Mouse (Mus musculus): ENCODE measurements around the gene Calr3. TPM values are rescaled to one million over a fixed set of nuclear protein-coding genes. Genes with fewer than 3 reads are reported as not detected.

The Calr3 gene
- not detected in 2 replicates for polyA plus RNA-seq (2012; rRNA removed)

DNA sequence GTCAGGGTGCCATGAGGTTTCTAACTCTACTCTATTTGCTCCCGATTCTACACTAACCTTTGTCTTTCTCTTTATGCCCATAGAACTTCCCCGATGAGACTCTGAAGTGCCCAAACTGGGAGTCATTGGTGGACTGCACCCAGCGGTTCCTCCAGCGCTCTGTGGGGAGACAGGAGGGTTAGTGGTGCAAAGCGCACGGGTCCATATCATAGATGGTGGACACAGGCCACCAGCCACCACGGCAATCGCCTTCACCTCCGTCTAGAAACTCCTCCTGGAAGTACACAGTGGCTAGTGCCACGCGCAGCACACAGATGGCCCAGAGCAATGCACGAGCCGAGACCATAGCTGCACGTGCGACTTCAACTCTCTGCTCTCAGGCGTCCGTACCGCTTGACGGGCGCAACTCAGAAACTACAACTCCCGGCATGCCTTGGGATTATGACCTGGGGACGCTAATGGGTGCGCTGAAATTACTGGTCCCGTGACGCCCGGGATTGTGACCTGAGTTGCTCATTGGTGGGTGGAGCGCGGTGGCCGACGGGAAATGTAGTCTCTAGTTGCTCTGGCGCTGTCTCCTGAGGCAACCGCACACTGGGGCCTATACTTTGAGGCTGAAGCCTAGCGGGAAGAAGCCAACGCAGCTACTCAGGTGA lies at the start of gene Calr3, which contains the start of gene 1700030K09Rik:
Calr3 (minus strand) TSS at position 533 of the 656 bp plus-strand sequence.
1700030K09Rik (plus strand) TSS at position 543 of the 656 bp plus-strand sequence.
- TF ChIP-seq POLR2A (IDR thresholded peaks at IDR 0.05; ENCODE audit: low read depth, low read length) (no peak), CTCF (IDR thresholded peaks at IDR 0.05; ENCODE audit: extremely low read depth, insufficient read length, insufficient replicate concordance, low read depth, low read length) (no peak)
- Histone ChIP-seq H3K4me3 (ENCODE audit: low read depth, low read length) (peak within 1 kb of the TSS; percentile 65), H3K27ac (ENCODE audit: insufficient read depth, low read depth, low read length) (no peak within 1 kb of the TSS), H3K27me3 (ENCODE audit: control insufficient read depth, insufficient read depth, low read length) (no peaks in the 10 kb centered on the region), H3K36me3 (ENCODE audit: control insufficient read depth, insufficient read depth, low read length) (no peaks in the 10 kb centered on the region), H3K4me1 (ENCODE audit: control insufficient read depth, insufficient read depth, insufficient read length, low read length) (peaks cover 5% of the 10 kb centered on the region; the same call in 1 of the 2 replicates)
- 4% methylated on average over 34 of the region's 34 CpGs for whole genome bisulfite sequencing

DNA sequence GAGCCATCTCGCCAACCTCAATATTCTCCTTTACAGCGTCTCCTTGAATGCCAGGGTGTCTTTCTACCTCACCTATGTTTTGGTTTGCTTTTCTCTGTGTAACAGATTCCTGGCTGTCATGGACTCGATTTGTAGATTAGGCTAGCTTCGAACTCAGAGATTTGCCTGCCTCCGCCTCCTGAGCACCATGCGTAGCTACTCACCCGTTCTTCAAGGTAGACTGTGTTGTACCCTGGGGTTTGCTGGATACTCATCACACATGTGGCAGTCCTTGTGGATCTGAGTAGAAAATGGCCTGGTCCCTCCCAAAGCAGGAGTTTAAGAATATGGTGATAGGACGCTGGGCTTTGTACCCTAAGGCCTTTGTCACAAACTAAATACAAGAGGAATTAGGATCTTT lies 49.7 kb upstream of the Calr3 start:
- Histone ChIP-seq H3K27me3 (ENCODE audit: control insufficient read depth, insufficient read depth, low read length) (no peaks in the 10 kb centered on the region), H3K27ac (ENCODE audit: insufficient read depth, low read depth, low read length) (0 out of 2 replicates have a peak overlapping the region, but pooled peaks have one; percentile 59), H3K4me1 (ENCODE audit: control insufficient read depth, insufficient read depth, insufficient read length, low read length) (peaks cover 16% of the 10 kb centered on the region), H3K4me3 (ENCODE audit: low read depth, low read length) (peak overlapping the region; percentile 79; the same call in 1 of the 2 replicates), H3K36me3 (ENCODE audit: control insufficient read depth, insufficient read depth, low read length) (peaks cover 27% of the 10 kb centered on the region)
- 7% methylated on average over 8 of the region's 8 CpGs for WGBS
- TF ChIP-seq POLR2A (IDR thresholded peaks at IDR 0.05; ENCODE audit: low read depth, low read length) (no peak), CTCF (IDR thresholded peaks at IDR 0.05; ENCODE audit: extremely low read depth, insufficient read length, insufficient replicate concordance, low read depth, low read length) (no peak)

DNA sequence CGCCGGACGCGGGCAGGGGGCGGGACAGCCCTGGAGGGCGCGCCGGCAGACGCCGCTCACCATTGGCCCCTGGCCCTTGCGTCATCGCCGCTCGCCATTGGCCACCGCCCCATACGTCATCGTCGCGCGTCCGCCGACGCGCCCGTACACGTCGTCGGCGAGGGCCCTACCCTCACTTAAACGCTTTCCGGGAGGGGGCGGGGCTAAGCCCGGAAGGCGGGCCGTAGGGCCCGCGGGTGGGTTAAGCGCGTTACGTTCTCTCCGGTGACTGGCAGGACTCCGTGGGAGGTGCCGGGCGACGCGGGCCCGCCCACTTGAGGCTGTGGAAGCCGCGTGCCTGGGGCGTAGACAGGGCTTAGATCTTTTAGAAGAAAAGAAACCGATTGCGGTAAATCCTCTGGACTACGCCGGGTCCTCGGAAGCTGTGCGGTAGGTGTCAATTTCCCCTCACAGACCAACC lies 49.0 kb upstream of the Calr3 start:
- TF ChIP-seq CTCF (IDR thresholded peaks at IDR 0.05; ENCODE audit: extremely low read depth, insufficient read length, insufficient replicate concordance, low read depth, low read length), result no peak
- TF ChIP-seq POLR2A (IDR thresholded peaks at IDR 0.05; ENCODE audit: low read depth, low read length), result no peak
- Histone ChIP-seq H3K4me3 (ENCODE audit: low read depth, low read length) (peak overlapping the region; percentile 79), H3K36me3 (ENCODE audit: control insufficient read depth, insufficient read depth, low read length) (peaks cover 33% of the 10 kb centered on the region), H3K27me3 (ENCODE audit: control insufficient read depth, insufficient read depth, low read length) (no peaks in the 10 kb centered on the region), H3K4me1 (ENCODE audit: control insufficient read depth, insufficient read depth, insufficient read length, low read length) (peaks cover 16% of the 10 kb centered on the region), H3K27ac (ENCODE audit: insufficient read depth, low read depth, low read length) (peak overlapping the region; percentile 59; the same call in 1 of the 2 replicates)
- WGBS, result under 1% methylated on average over 55 of the region's 56 CpGs

DNA sequence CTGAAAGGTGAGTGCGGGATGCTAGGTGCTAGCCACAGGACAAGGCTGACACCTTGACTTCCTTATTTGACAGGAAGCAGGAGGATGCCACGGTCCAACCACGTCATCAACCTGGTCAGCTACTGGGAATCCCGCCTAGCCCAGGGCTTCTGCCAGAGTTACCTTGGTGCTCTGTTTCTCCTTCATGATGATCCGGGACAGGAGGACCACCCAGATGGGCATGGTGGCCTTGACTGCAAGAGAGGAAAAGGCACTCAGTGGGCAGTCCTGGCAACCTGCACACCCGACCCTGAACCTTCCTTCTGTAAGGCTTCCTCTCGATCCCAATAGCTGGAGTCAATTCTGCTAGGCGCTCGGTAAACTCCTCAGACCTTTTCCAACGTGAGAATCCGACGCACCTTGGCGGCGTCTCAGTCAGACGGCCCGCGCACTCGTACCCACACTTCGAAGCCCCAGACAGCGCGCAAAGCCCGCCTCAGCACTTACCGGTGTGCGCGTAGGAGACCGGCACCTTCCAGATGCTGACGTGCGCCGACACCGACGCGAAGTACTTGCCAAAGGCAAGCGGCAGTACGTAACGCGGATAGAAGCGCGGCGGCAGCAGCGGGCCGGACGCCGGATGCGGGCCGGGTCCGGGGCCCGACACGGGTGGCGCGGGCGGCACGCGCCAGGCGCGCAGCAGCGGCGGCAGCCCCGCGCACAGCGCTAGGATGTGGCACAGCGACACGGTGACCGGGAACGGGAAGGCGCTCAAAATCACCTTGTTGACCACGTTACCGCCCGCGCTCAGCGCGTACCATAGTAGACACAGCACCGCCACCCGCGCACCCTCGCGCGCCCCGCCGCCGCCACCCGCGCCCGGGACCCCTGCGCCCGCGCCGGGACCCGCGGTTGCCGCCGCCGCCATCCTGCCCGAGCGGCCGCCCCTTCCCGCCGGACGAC lies 48.3 kb upstream of the Calr3 start, which contains the start of gene Slc35e1:
Slc35e1 (minus strand) TSS at position 935 of the 942 bp plus-strand sequence.
- WGBS, result under 1% methylated on average over 90 of the region's 98 CpGs
- peak within 1 kb of the TSS; percentile 79 for H3K4me3 ChIP-seq (ENCODE audit: low read depth, low read length)
- H3K36me3 ChIP-seq (ENCODE audit: control insufficient read depth, insufficient read depth, low read length), result peaks cover 37% of the 10 kb centered on the region
- peaks cover 16% of the 10 kb centered on the region for H3K4me1 ChIP-seq (ENCODE audit: control insufficient read depth, insufficient read depth, insufficient read length, low read length)
- H3K27me3 ChIP-seq (ENCODE audit: control insufficient read depth, insufficient read depth, low read length), result no peaks in the 10 kb centered on the region
- peak within 1 kb of the TSS; percentile 88 for H3K27ac ChIP-seq (ENCODE audit: insufficient read depth, low read depth, low read length)
- TF ChIP-seq CTCF (IDR thresholded peaks at IDR 0.05; ENCODE audit: extremely low read depth, insufficient read length, insufficient replicate concordance, low read depth, low read length) (no peak), POLR2A (IDR thresholded peaks at IDR 0.05; ENCODE audit: low read depth, low read length) (peak; percentile 31; the same call in 1 of the 2 replicates)

DNA sequence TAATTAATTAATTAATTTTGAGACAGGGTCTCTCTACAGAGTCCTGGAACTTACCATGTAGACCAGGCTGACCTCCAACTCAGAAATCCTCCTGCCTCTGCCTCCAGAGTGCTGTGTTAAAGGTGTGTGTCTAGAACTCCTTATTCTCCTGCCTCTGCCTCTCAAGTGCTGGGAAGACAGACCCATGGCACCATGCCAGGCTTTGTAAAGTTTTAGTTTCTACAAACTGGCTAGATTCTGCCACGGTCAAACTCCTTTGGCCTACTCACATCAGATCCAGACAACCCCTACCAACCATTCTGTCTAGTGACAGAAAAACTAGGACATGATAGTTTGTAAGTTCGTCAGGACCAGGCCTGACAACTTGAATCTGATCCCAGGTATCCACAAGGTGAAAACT lies 47.3 kb upstream of the Calr3 start:
- H3K4me1 ChIP-seq (ENCODE audit: control insufficient read depth, insufficient read depth, insufficient read length, low read length), result peaks cover 16% of the 10 kb centered on the region
- peak overlapping the region; percentile 88 for H3K27ac ChIP-seq (ENCODE audit: insufficient read depth, low read depth, low read length)
- H3K36me3 ChIP-seq (ENCODE audit: control insufficient read depth, insufficient read depth, low read length), result peaks cover 33% of the 10 kb centered on the region
- no peaks in the 10 kb centered on the region for H3K27me3 ChIP-seq (ENCODE audit: control insufficient read depth, insufficient read depth, low read length)
- TF ChIP-seq POLR2A (IDR thresholded peaks at IDR 0.05; ENCODE audit: low read depth, low read length) (no peak), CTCF (IDR thresholded peaks at IDR 0.05; ENCODE audit: extremely low read depth, insufficient read length, insufficient replicate concordance, low read depth, low read length) (no peak)
- 41% methylated on average over 2 of the region's 2 CpGs for WGBS
- H3K4me3 ChIP-seq (ENCODE audit: low read depth, low read length), result no peak overlapping the region

DNA sequence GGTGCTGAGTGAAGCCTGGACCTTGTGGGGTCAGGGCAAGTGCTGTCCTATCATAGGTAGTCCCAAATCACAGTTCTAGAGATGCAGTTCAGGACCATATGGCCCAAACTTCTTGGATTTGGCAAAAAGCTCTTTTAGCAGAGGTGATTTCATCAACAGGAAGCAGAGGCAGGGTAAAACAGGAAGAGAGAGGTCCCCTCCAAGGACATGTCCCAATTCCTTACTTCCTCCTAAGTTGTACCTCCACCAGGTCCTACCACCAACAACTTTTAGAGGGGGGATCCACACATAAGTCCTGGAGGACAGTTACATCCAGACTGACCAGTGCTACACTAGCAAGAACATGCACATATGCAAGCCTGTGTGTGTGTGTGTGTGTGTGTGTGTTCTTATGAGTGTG lies 43.3 kb upstream of the Calr3 start:
- H3K4me1 ChIP-seq (ENCODE audit: control insufficient read depth, insufficient read depth, insufficient read length, low read length), result peaks cover 13% of the 10 kb centered on the region
- no peak overlapping the region for H3K4me3 ChIP-seq (ENCODE audit: low read depth, low read length)
- peaks cover 60% of the 10 kb centered on the region for H3K36me3 ChIP-seq (ENCODE audit: control insufficient read depth, insufficient read depth, low read length)
- H3K27ac ChIP-seq (ENCODE audit: insufficient read depth, low read depth, low read length), result no peak overlapping the region
- H3K27me3 ChIP-seq (ENCODE audit: control insufficient read depth, insufficient read depth, low read length), result no peaks in the 10 kb centered on the region
- TF ChIP-seq POLR2A (IDR thresholded peaks at IDR 0.05; ENCODE audit: low read depth, low read length) (no peak), CTCF (IDR thresholded peaks at IDR 0.05; ENCODE audit: extremely low read depth, insufficient read length, insufficient replicate concordance, low read depth, low read length) (no peak)
